Mouse (Mus musculus): ENCODE results near the gene Fntb.

Gene Fntb

DNA sequence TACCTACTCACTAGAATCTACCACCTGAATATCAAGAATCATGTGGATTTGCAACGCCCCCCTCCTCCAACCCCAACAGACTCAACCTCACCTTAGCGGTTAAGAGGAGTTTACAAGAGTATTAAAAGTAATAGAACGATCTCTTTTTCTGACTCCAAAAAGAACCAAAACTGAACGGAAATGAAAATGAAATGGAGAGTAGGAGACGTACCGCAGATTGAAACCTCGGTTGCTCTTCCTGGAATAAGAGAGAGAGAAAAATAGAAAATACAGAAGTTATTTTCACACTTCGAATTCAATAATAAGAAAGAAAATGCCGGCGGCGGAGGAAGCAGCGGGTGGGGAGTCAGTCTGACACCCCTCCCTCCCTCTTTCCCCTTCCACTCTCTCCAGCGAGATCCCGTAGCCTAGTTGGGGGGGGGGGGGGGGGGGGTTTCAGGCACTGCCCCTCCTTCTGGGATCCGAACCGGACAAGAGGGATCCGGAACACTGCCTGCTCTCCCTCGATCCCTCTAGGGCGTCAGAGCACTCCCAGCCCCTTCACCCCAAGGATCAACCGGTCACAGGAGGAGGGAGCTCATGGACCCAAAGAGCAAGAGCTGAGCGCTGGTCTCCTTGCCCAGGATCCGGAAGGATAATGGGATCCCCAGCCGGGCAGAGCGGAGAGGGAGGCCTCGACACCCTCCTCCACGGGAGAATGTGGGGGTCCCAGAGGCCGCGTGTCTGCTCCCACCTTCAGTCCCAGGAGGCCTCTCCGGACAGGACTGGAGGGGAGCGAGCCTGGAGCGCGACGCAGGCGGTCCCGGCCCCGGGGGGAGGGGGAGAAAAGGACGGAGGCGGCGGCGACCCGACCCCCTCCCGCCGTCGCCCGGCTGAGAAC, 195.9 kb downstream of the Fntb start:
- DNase-seq (ENCODE audit: low read depth), result no peak

DNA sequence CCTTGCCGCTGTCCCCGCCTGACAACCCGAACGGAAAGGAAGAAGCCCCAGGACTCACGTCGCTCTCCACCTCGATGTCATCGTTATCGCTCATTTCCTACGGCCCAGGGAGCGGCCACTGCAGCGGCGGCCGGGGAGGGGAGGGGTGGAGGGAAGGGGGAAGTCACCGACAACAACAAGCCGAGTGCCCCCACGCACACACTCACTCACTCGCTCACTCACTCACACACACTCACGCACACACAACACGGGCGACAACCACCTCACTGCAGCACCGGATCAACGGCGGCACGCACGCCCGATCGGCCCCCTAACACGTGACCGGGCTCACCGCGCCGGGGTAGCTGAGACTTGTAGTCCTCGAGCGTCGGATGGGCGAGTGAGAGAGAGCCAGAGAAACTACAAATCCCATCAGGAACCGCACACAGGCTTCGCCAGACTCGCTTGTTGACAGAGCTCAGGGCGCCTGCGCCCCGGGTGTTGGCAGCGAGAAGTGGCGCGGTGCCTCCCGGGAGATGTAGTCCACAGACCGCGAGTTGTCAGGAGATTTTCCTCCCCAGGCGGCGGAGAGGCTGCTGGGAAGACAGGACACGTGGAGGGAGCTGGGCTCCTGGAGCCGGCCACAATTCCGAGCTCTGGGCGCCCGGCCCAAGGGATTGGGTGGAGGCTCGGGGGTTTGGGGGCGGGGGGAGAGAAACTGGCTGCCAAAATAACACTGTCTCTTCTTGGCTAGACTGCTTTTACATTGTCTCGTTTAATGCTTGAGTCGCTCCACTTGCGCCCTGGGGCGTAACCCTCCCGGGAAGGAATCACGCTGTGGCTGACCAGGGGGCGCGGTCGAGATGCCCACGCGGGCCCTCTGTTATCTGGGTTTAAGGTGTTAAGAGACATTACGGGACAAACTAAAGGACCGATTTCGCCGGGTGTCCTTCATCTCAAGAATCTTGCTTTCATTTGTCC, 196.8 kb downstream of the Fntb start, which contains the start of gene Max:
Max (minus strand) TSS at position 270 of the 960 bp plus-strand sequence.
- DNase-seq (ENCODE audit: low read depth), result peak; percentile 95

DNA sequence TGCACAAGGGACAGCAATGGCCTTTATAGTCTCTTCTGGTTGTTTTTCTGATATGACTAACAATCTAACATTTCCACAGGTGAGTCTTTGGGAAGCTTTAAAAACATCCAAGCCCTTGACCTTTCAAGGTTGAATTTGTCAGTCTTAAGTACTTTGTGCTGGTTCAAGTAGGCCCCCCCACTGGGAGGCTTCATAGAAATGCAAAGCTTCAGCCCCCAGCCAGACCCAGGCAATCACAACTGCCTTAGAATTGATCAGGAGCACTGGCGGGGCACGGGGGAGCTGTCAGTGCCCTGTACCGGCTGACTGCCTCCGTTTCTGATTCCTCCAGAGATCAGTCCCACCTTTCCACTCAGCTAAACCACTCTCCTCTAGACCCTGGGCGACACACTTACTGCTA, 199.7 kb downstream of the Fntb start:
- no peak for DNase-seq (ENCODE audit: low read depth)

DNA sequence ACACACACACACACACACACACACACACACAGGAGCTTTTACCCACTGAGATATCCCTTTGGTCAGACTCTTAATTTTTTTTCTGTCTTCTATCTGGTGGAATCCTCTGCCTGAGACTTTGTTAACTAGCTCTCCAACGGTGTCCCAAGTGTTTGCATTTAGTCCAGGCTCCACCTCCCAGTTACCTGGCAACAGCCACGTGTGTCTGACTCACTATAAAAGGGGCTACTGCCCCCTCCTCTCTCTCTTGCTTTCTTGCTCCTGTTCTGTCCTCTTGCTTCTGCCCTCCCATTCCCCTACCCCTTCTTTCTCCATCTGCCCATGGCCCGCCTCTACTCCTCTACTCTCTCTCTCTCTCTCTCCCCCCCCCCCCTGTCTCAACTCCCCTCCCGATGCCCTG, 200.5 kb downstream of the Fntb start:
- no peak for DNase-seq (ENCODE audit: low read depth)
